Mouse (Mus musculus): ENCODE measurements around the gene Mrps15.

DNA sequence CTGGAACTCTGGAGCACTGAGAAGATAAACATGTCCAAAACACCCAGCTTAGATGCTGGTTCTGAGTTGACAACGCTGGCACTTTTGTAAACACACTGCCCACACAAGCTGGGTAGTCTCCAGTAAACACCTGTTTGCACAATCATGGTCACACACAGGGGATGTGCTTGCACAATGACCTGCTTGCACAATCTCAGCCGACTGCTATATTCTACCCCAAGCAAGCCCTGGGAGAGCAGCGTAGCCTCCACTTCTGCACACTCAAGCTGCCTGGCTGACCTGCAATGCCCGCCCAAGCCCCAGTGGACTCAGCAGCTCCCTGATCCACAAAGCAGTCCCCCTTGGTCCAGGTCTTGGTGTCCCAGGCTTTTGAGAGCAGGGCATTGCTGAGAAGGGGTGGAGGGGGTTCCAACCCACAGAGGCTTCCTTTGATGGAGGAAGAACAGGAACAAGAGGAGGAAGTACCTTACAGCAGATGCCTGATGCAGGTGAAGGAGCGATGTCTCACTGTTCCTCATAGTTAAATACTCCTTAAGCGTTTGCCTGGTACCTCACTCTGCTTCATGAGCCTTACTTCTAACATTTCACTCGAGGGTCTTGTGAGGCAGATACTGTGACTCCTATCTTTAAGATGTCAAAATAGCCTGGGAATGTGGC, 28.9 kb upstream of the Mrps15 start:
- TF ChIP-seq POLR2A (IDR thresholded peaks at IDR 0.05; ENCODE audit: borderline replicate concordance, extremely low read depth, low read depth, low read length) (no peak), CTCF (IDR thresholded peaks at IDR 0.05; ENCODE audit: insufficient read depth, low read length) (no peak)
